Mouse (Mus musculus) limb, embryonic 14.5 days (tissue): Measurements from ENCODE around the gene Mapk8ip1. TPM values are rescaled to one million over a fixed set of nuclear protein-coding genes. Genes with fewer than 3 reads are reported as not detected.

Experiments
- ATAC-seq: fragments of 200-750 bp; cut with Nextera tagmentation; 2 replicates; pipeline ENCODE4 v1.8.0; 2017; ENCODE audit warnings: low read depth, moderate number of reproducible peaks, moderate TSS enrichment; ENCODE audit not compliant: low FRiP score
- DNase-seq: peaks from one replicate; pipeline ENCODE4 v3.0.0-alpha.2; 2015; ENCODE audit warnings: low spot score
- H3K27ac ChIP-seq: fragments of 300-500 bp; sonication (generic); replicated peaks from 2 replicates; pipeline ENCODE4 v1.5.1; 2014; ENCODE audit warnings: low read depth, mild to moderate bottlenecking, low read length, moderate library complexity, mixed read lengths
- H3K27me3 ChIP-seq: fragments of 300-500 bp; sonication (generic); 2 replicates; pipeline ENCODE4 v1.6.1; 2014; ENCODE audit warnings: low read length, mixed read lengths; ENCODE audit not compliant: control insufficient read depth, insufficient read depth
- H3K36me3 ChIP-seq: fragments of 300-500 bp; sonication (generic); 2 replicates; pipeline ENCODE4 v1.6.1; 2014; ENCODE audit warnings: mild to moderate bottlenecking, low read length, moderate library complexity, mixed read lengths; ENCODE audit not compliant: control insufficient read depth, insufficient read depth
- H3K4me1 ChIP-seq: fragments of 300-500 bp; sonication (generic); 2 replicates; pipeline ENCODE4 v1.6.1; 2014; ENCODE audit warnings: antibody characterized with exemption, low read length, mixed read lengths; ENCODE audit not compliant: control insufficient read depth, insufficient read depth
- H3K4me2 ChIP-seq: fragments of 300-500 bp; sonication (generic); replicated peaks from 2 replicates; pipeline ENCODE4 v1.6.1; 2014; ENCODE audit warnings: low read depth, mild to moderate bottlenecking, low read length, moderate library complexity; ENCODE audit not compliant: severe bottlenecking
- H3K4me3 ChIP-seq: fragments of 300-500 bp; sonication (generic); replicated peaks from 2 replicates; pipeline ENCODE4 v1.5.1; 2014; ENCODE audit warnings: low read length
- H3K9ac ChIP-seq: fragments of 300-500 bp; sonication (generic); 2 replicates; pipeline ENCODE4 v1.6.1; 2014; ENCODE audit warnings: mild to moderate bottlenecking, low read depth, low read length, moderate library complexity; ENCODE audit not compliant: severe bottlenecking
- H3K9me3 ChIP-seq: fragments of 300-500 bp; sonication (generic); 2 replicates; pipeline ENCODE4 v1.6.1; 2016; ENCODE audit warnings: low read length; ENCODE audit not compliant: control insufficient read depth
- POLR2A ChIP-seq: fragments of 200-500 bp; IDR thresholded peaks from 2 replicates; pipeline ENCODE4 v1.8.0; 2012; ENCODE audit warnings: inconsistent platforms, mild to moderate bottlenecking, moderate library complexity, borderline replicate concordance; ENCODE audit not compliant: insufficient read depth, insufficient read length; ENCODE audit errors: extremely low read depth
- WGBS: fragments of 180-500 bp; shearing (Covaris S2); extraction: QIAGEN DNeasy Blood & Tissue Kit; methylation state at CpG from one replicate; pipeline ENCODE4 v1.1.7; 2014; 5-methylcytosine and 5-hydroxymethylcytosine counted together
- polyA plus RNA-seq, 2 experiments: library from polyadenylated mRNA; depleted of rRNA in 1 of 2; stranded (reverse) in 1 of 2; unstranded in 1 of 2; fragments of >200 nt; fragmentation: Nextera tagmentation in 1 of 2; extraction: Ambion mirVana in 1 of 2; gene quantifications; 2 replicates each; pipeline versions ENCODE4 v1.2.1 to v1.2.3; 2012 to 2014

Mapk8ip1 gene
- polyA plus RNA-seq, 2 experiments: 12.9 to 42.5 TPM

DNA sequence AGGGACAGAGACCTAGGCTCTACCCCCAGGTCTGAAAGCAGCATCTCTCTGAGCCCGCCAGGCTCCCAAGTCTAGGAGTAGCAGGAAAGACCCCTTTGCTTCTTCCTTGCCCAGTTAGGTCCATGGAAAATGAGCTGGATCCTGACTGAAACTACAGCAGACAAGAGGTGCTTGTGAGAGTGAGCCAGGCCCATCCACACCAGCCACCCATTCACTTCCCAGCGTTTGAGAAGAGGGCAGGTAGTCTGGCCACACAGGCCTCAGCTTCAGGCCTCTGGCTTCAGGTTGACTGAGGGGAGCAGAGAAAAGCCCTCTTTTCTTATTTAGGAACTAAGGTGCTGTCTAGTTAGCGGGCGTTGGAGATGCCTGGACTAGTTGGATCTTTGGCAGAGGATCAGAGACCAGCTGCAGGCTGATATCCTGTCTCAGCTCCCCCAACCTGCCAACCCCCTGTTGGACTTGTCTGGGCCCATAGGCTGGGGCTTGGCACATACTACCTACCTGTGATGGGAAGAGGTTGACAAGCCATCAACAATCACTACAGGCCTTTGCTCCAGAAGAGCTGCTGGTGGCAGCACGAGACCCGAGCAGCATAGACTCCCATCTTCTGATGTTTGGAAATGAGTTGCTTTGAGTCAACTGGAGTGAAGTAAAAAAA lies 38.4 kb downstream of the Mapk8ip1 start:
- H3K9me3 ChIP-seq: no peaks in the 10 kb centered on the region
- no peaks in the 10 kb centered on the region for H3K27me3 ChIP-seq
- H3K9ac ChIP-seq: no peak overlapping the region
- DNase-seq: no peak
- no peak overlapping the region for H3K4me2 ChIP-seq
- TF ChIP-seq POLR2A: no peak
- H3K4me3 ChIP-seq: no peak overlapping the region
- WGBS: 94% methylated on average over 6 of the region's 6 CpGs
- no peak overlapping the region for H3K27ac ChIP-seq
- no peaks in the 10 kb centered on the region for H3K4me1 ChIP-seq
- H3K36me3 ChIP-seq: peaks cover 68% of the 10 kb centered on the region
- ATAC-seq: no peak

GRCm38 (mm10) chr2:92361795-92362194 lies 39.3 kb downstream of the Mapk8ip1 start:
- Histone ChIP-seq H3K9ac (no peak overlapping the region), H3K27ac (no peak overlapping the region), H3K4me1 (no peaks in the 10 kb centered on the region), H3K36me3 (peaks cover 73% of the 10 kb centered on the region), H3K9me3 (no peaks in the 10 kb centered on the region), H3K4me2 (no peak overlapping the region), H3K27me3 (no peaks in the 10 kb centered on the region), H3K4me3 (no peak overlapping the region)
- WGBS: 83% methylated on average over 8 of the region's 8 CpGs
- no peak for TF ChIP-seq POLR2A
- no peak for ATAC-seq
- DNase-seq: no peak

GRCm38 (mm10) chr2:92360893-92361292 lies 40.2 kb downstream of the Mapk8ip1 start:
- ATAC-seq (no peak), DNase-seq (no peak)

DNA sequence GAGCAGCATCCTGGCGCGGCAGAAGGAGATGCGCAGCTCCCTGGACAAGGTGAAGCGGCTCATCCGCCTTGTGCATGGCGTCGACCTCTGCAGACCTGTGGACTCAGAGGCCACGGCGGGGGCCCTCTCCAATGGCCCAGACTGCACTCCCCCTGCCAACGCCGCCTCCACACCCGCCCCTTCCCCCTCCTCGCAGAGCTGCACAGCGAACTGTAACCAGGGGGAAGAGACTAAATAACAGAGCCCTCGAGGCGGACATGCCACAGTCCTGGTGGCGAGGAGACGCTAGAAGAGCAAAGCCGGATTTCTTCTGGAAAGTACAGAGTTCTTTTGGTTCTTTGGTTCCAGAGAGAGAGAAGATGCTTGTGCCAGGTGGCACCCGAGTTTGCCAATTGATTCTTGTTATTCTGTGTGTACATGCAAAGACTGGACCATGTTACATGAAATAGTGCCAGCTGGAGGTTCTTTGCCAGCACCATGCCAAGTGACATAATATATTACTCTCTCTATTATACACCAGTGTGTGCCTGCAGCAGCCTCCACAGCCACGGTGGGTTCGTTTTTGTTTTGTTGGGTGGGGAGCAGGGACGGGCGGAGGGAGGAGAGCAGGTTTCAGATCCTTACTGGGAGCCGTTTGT lies 40.8 kb downstream of the Mapk8ip1 start:
- Histone ChIP-seq H3K4me2 (no peak overlapping the region), H3K4me1 (no peaks in the 10 kb centered on the region), H3K36me3 (peaks cover 80% of the 10 kb centered on the region), H3K27ac (no peak overlapping the region), H3K9me3 (no peaks in the 10 kb centered on the region), H3K4me3 (no peak overlapping the region), H3K9ac (no peak overlapping the region), H3K27me3 (no peaks in the 10 kb centered on the region)
- 72% methylated on average over 25 of the region's 25 CpGs for WGBS
- ATAC-seq: no peak
- no peak for TF ChIP-seq POLR2A
- DNase-seq: no peak

More at GRCm38 (mm10) chr2:92360893-92361292, 40.2 kb downstream of the Mapk8ip1 start:
- H3K9me3 ChIP-seq: no peaks in the 10 kb centered on the region
- no peak overlapping the region for H3K9ac ChIP-seq
- TF ChIP-seq POLR2A: no peak
- H3K27ac ChIP-seq: no peak overlapping the region
- H3K27me3 ChIP-seq: no peaks in the 10 kb centered on the region
- H3K4me3 ChIP-seq: no peak overlapping the region
- H3K4me2 ChIP-seq: no peak overlapping the region
- H3K4me1 ChIP-seq: no peaks in the 10 kb centered on the region
- 23% methylated on average over 12 of the region's 12 CpGs for WGBS
- peaks cover 74% of the 10 kb centered on the region for H3K36me3 ChIP-seq

GRCm38 (mm10) chr2:92359301-92359700 lies 41.8 kb downstream of the Mapk8ip1 start:
- Histone ChIP-seq H3K27me3 (no peaks in the 10 kb centered on the region), H3K36me3 (peaks cover 86% of the 10 kb centered on the region), H3K9me3 (no peaks in the 10 kb centered on the region), H3K27ac (no peak overlapping the region), H3K4me3 (no peak overlapping the region), H3K4me2 (no peak overlapping the region), H3K9ac (no peak overlapping the region), H3K4me1 (no peaks in the 10 kb centered on the region)
- WGBS: 87% methylated on average over 2 of the region's 2 CpGs
- no peak for TF ChIP-seq POLR2A
- no peak for ATAC-seq
- no peak for DNase-seq
